Mouse (Mus musculus): ENCODE data around the gene Fndc3a.

The Fndc3a gene

GRCm38 (mm10) chr14:72671911-72672310 is 37.9 kb downstream of the Fndc3a start:
- DNase-seq (ENCODE audit: low spot score), result no peak

GRCm38 (mm10) chr14:72670987-72671386 is 38.8 kb downstream of the Fndc3a start:
- DNase-seq (ENCODE audit: low spot score), result no peak

GRCm38 (mm10) chr14:72649268-72649667 is 60.5 kb downstream of the Fndc3a start:
- DNase-seq (ENCODE audit: low spot score), result no peak

- DNase-seq (ENCODE audit: low spot score), result no peak
These were observed 64.3 kb downstream of the Fndc3a start for GRCm38 (mm10) chr14:72645512-72645911.

- DNase-seq (ENCODE audit: low spot score), result no peak
These were observed 65.2 kb downstream of the Fndc3a start for GRCm38 (mm10) chr14:72644620-72645019.

GRCm38 (mm10) chr14:72638507-72638906 is 71.3 kb downstream of the Fndc3a start:
- DNase-seq (ENCODE audit: low spot score), result no peak

- DNase-seq (ENCODE audit: low spot score), result no peak
These were observed 76.2 kb downstream of the Fndc3a start for GRCm38 (mm10) chr14:72633571-72633970.

- DNase-seq (ENCODE audit: low spot score), result no peak
These were observed 84.4 kb downstream of the Fndc3a start for GRCm38 (mm10) chr14:72625411-72625810.

GRCm38 (mm10) chr14:72604077-72604476 is 105.7 kb downstream of the Fndc3a start:
- no peak for DNase-seq (ENCODE audit: low spot score)

- DNase-seq (ENCODE audit: low spot score), result no peak
These were observed 106.6 kb downstream of the Fndc3a start for GRCm38 (mm10) chr14:72603194-72603521.

- DNase-seq (ENCODE audit: low spot score), result peak; percentile 92
These were observed 107.1 kb downstream of the Fndc3a start for GRCm38 (mm10) chr14:72602521-72603193.

GRCm38 (mm10) chr14:72601381-72602305 is 108.2 kb downstream of the Fndc3a start:
- no peak for DNase-seq (ENCODE audit: low spot score)

GRCm38 (mm10) chr14:72600375-72600774 is 109.4 kb downstream of the Fndc3a start:
- no peak for DNase-seq (ENCODE audit: low spot score)

- DNase-seq (ENCODE audit: low spot score), result no peak
These were observed 110.6 kb downstream of the Fndc3a start for GRCm38 (mm10) chr14:72598976-72599740.

- no peak for DNase-seq (ENCODE audit: low spot score)
These were observed 115.6 kb downstream of the Fndc3a start for GRCm38 (mm10) chr14:72594191-72594590.

- no peak for DNase-seq (ENCODE audit: low spot score)
These were observed 120.4 kb downstream of the Fndc3a start for GRCm38 (mm10) chr14:72589415-72589814.

GRCm38 (mm10) chr14:72582979-72583378 is 126.8 kb downstream of the Fndc3a start:
- no peak for DNase-seq (ENCODE audit: low spot score)

GRCm38 (mm10) chr14:72580991-72581390 is 128.8 kb downstream of the Fndc3a start:
- no peak for DNase-seq (ENCODE audit: low spot score)

GRCm38 (mm10) chr14:72576283-72576682 is 133.5 kb downstream of the Fndc3a start:
- no peak for DNase-seq (ENCODE audit: low spot score)

- no peak for DNase-seq (ENCODE audit: low spot score)
These were observed 145.9 kb downstream of the Fndc3a start for GRCm38 (mm10) chr14:72563941-72564340.

- DNase-seq (ENCODE audit: low spot score), result no peak
These were observed 151.0 kb downstream of the Fndc3a start for GRCm38 (mm10) chr14:72558795-72559194.

GRCm38 (mm10) chr14:72555846-72556245 is 154.0 kb downstream of the Fndc3a start:
- DNase-seq (ENCODE audit: low spot score), result no peak

Measured in retina, embryonic 14.5 days (tissue).